Mouse (Mus musculus): ENCODE results near the gene Tex35. TPM values are rescaled to one million over a fixed set of nuclear protein-coding genes. Genes with fewer than 3 reads are reported as not detected.

The Tex35 gene
- polyA plus RNA-seq, 1 experiment: 335 TPM

DNA sequence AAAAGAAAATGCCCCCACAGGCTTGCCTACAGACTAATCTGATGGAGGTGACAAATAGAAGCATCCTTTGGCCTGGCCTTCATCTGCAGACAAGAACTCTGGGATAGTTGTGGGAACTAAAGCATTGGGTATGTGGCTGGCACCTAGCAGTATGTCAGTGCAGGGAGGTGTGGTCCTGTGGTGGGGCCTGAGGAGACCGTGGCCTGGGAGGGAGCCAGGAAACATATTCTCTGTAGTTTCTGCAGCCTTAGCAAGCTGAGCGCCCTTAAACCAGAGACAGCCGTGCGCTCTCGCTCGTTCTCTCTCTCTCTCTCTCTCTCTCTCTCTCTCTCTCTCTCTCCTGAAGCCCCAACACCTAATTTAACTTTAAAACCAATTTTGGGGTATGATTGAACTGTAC is 34.1 kb downstream of the Tex35 start:
- TF ChIP-seq CTCF (IDR thresholded peaks at IDR 0.05; ENCODE audit: control insufficient read depth, insufficient read depth, insufficient replicate concordance, low read depth, low read length) (no peak), POLR2A (IDR thresholded peaks at IDR 0.05; ENCODE audit: control insufficient read depth, low read depth, low read length) (no peak)
- Histone ChIP-seq H3K36me3 (ENCODE audit: control insufficient read depth, insufficient read depth, low read length) (no peaks in the 10 kb centered on the region), H3K4me1 (ENCODE audit: control insufficient read depth, insufficient read depth, low read length) (peaks cover 3% of the 10 kb centered on the region), H3K27ac (ENCODE audit: control insufficient read depth, insufficient read depth, low read depth, low read length) (no peak overlapping the region), H3K27me3 (ENCODE audit: control insufficient read depth, insufficient read depth, low read length) (no peaks in the 10 kb centered on the region), H3K4me3 (ENCODE audit: control insufficient read depth, low read depth, low read length) (no peak overlapping the region)

DNA sequence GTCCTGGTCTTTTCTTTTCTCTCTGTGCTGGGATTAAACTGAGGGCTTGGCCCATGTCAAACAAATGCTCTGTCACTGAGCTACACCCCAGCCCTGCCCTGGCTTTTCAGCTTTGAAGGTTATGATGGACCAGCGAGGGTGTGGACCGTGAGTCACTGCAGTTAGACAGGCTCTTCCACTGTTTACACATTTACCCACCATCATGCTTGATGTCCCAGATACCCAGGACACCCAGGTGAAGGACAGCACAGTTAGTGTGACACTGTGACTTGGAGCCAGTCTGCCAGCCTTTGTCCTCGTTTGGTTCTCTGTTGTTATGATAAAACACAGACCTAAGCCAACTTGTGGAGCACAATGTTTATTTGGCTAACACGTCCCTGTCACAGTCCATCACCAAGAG is 34.9 kb downstream of the Tex35 start:
- Histone ChIP-seq H3K4me1 (ENCODE audit: control insufficient read depth, insufficient read depth, low read length) (peaks cover 3% of the 10 kb centered on the region), H3K27ac (ENCODE audit: control insufficient read depth, insufficient read depth, low read depth, low read length) (no peak overlapping the region), H3K4me3 (ENCODE audit: control insufficient read depth, low read depth, low read length) (no peak overlapping the region)

DNA sequence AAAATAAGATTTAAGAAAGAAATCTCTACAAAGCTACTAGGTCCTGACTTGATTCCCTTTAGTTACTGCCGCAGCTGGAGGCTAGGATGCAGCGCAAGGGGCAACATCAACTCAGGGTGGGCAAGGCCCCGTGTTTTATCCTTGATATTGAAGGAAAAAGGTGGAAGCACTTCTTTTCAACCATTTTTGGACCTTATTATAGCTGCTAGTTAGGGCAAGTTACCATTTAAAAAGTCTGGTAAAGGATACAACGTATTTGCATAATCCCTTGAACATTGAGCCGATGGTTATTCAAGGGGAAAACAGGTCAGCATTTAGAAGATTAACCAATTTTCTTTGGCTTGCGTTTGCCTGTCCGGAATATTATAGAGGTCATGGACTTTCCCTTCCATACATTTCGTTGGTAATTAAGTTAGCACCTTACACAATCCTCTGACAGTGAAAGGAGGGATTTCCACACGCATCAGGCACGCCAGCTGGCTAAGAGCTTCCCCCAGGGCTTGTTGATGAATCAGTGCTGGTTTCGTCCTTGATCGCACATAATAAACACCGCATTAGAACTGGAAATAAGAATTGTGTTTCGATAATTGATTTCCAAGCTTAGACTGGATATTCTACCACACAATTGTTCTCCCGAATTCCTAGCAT is 39.2 kb downstream of the Tex35 start:
- H3K36me3 ChIP-seq (ENCODE audit: control insufficient read depth, insufficient read depth, low read length): no peaks in the 10 kb centered on the region
- H3K27ac ChIP-seq (ENCODE audit: control insufficient read depth, insufficient read depth, low read depth, low read length): no peak overlapping the region
- H3K4me3 ChIP-seq (ENCODE audit: control insufficient read depth, low read depth, low read length): no peak overlapping the region
- H3K27me3 ChIP-seq (ENCODE audit: control insufficient read depth, insufficient read depth, low read length): no peaks in the 10 kb centered on the region
- H3K4me1 ChIP-seq (ENCODE audit: control insufficient read depth, insufficient read depth, low read length): no peaks in the 10 kb centered on the region
- TF ChIP-seq POLR2A (IDR thresholded peaks at IDR 0.05; ENCODE audit: control insufficient read depth, low read depth, low read length): no peak

More for the DNA sequence above, 34.9 kb downstream of the Tex35 start:
- TF ChIP-seq CTCF (IDR thresholded peaks at IDR 0.05; ENCODE audit: control insufficient read depth, insufficient read depth, insufficient replicate concordance, low read depth, low read length): no peak
- Histone ChIP-seq H3K27me3 (ENCODE audit: control insufficient read depth, insufficient read depth, low read length) (no peaks in the 10 kb centered on the region), H3K36me3 (ENCODE audit: control insufficient read depth, insufficient read depth, low read length) (no peaks in the 10 kb centered on the region)

- Histone ChIP-seq H3K4me1 (ENCODE audit: control insufficient read depth, insufficient read depth, low read length) (no peaks in the 10 kb centered on the region), H3K4me3 (ENCODE audit: control insufficient read depth, low read depth, low read length) (no peak overlapping the region), H3K27me3 (ENCODE audit: control insufficient read depth, insufficient read depth, low read length) (no peaks in the 10 kb centered on the region), H3K27ac (ENCODE audit: control insufficient read depth, insufficient read depth, low read depth, low read length) (no peak overlapping the region), H3K36me3 (ENCODE audit: control insufficient read depth, insufficient read depth, low read length) (no peaks in the 10 kb centered on the region)
- no peak for TF ChIP-seq CTCF (IDR thresholded peaks at IDR 0.05; ENCODE audit: control insufficient read depth, insufficient read depth, insufficient replicate concordance, low read depth, low read length)
Observed at GRCm38 (mm10) chr1:157068316-157068715, 40.2 kb downstream of the Tex35 start.

DNA sequence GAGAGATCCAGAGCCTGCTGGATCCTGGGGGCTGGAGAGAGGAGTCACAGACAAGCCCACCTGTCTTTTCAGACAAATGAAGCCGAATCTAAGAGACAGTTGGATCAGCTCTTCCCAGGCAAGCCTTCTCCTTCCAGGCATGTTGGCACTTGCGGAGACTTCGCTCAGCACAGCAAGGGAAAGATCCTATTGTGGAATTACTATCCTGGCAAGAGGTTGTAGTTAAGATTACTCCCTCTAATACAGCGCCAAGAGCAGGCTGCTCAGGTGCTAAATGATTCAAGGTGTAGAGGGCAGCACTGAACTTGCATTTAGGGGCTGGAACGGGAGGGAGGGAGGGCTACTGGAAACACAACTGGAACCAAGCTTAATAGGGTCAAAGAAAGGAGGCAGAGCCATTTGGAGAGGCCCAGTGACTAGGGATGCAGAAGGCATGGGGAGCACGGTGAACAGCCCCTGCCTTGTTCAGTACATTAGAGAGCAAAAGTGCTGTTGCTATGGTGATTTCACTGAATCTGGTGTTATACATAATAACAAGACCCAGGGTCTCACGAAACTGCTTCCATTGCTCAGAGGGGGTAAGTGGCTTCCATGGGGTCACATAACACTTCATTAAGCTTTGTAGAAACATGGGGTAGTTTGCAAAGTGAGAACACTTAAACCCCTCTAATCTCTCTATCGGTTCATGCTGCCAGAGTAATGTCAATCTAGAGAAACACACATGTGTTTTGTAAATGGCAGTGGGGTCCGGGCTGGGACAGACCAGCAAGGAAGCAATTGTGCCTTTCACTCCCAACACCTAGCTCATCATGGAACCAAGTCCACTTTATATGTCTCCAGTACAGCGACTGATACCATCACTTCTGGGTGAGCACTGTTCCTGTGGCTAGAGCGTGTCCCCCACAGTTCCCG is 42.4 kb downstream of the Tex35 start:
- Histone ChIP-seq H3K27me3 (ENCODE audit: control insufficient read depth, insufficient read depth, low read length) (no peaks in the 10 kb centered on the region), H3K4me1 (ENCODE audit: control insufficient read depth, insufficient read depth, low read length) (no peaks in the 10 kb centered on the region), H3K27ac (ENCODE audit: control insufficient read depth, insufficient read depth, low read depth, low read length) (no peak overlapping the region), H3K36me3 (ENCODE audit: control insufficient read depth, insufficient read depth, low read length) (no peaks in the 10 kb centered on the region), H3K4me3 (ENCODE audit: control insufficient read depth, low read depth, low read length) (no peak overlapping the region)
- TF ChIP-seq CTCF (IDR thresholded peaks at IDR 0.05; ENCODE audit: control insufficient read depth, insufficient read depth, insufficient replicate concordance, low read depth, low read length): no peak
- TF ChIP-seq POLR2A (IDR thresholded peaks at IDR 0.05; ENCODE audit: control insufficient read depth, low read depth, low read length): no peak

- Histone ChIP-seq H3K4me3 (ENCODE audit: control insufficient read depth, low read depth, low read length) (no peak overlapping the region), H3K27ac (ENCODE audit: control insufficient read depth, insufficient read depth, low read depth, low read length) (no peak overlapping the region), H3K4me1 (ENCODE audit: control insufficient read depth, insufficient read depth, low read length) (no peaks in the 10 kb centered on the region), H3K36me3 (ENCODE audit: control insufficient read depth, insufficient read depth, low read length) (no peaks in the 10 kb centered on the region), H3K27me3 (ENCODE audit: control insufficient read depth, insufficient read depth, low read length) (no peaks in the 10 kb centered on the region)
- TF ChIP-seq POLR2A (IDR thresholded peaks at IDR 0.05; ENCODE audit: control insufficient read depth, low read depth, low read length): no peak
Observed at GRCm38 (mm10) chr1:157063318-157064115, 45.0 kb downstream of the Tex35 start.

DNA sequence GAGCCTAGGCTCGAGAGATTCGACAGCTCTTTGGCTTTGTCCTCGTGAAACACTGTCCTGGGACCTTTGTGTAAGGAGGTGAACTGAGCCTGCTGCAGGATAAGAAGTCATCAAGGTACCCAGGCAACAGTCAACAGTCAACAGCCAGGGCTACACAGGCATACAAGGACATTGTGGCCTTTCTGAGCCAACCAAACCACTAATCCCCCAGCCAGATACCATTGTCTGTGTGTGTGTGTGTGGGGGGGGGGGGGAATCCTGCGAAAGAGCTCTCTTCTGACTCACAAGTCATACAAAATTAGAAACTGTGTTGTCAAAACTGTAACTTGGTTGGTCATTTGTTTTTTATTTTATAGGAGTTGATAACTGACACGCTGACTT is 46.0 kb downstream of the Tex35 start:
- Histone ChIP-seq H3K4me1 (ENCODE audit: control insufficient read depth, insufficient read depth, low read length) (no peaks in the 10 kb centered on the region), H3K27me3 (ENCODE audit: control insufficient read depth, insufficient read depth, low read length) (no peaks in the 10 kb centered on the region), H3K27ac (ENCODE audit: control insufficient read depth, insufficient read depth, low read depth, low read length) (no peak overlapping the region), H3K36me3 (ENCODE audit: control insufficient read depth, insufficient read depth, low read length) (no peaks in the 10 kb centered on the region), H3K4me3 (ENCODE audit: control insufficient read depth, low read depth, low read length) (no peak overlapping the region)
- no peak for TF ChIP-seq POLR2A (IDR thresholded peaks at IDR 0.05; ENCODE audit: control insufficient read depth, low read depth, low read length)
- no peak for TF ChIP-seq CTCF (IDR thresholded peaks at IDR 0.05; ENCODE audit: control insufficient read depth, insufficient read depth, insufficient replicate concordance, low read depth, low read length)
